Mouse (Mus musculus) left cerebral cortex, adult 8-10 months (tissue): ENCODE results near the gene Ubash3a. TPM values are rescaled to one million over a fixed set of nuclear protein-coding genes. Genes with fewer than 3 reads are reported as not detected.
A peak's percentile ranks its signal among the peaks of the same experiment; 100 is the strongest.

Source experiments
- DNase-seq, 2 experiments: peaks; one replicate each; pipeline ENCODE4 v3.0.0; 2022; ENCODE audit warnings: low spot score in 2 of 2
- total RNA-seq, 4 experiments: library from RNA; stranded (reverse); gene quantifications; 2 replicates each; pipeline ENCODE4 v1.2.4; 2022

Gene Ubash3a
- total RNA-seq = not detected

GRCm38 (mm10) chr17:31207771-31208334, at the start of gene Ubash3a:
Ubash3a (plus strand) TSS chr17:31207873.
- DNase-seq = no peak

DNA sequence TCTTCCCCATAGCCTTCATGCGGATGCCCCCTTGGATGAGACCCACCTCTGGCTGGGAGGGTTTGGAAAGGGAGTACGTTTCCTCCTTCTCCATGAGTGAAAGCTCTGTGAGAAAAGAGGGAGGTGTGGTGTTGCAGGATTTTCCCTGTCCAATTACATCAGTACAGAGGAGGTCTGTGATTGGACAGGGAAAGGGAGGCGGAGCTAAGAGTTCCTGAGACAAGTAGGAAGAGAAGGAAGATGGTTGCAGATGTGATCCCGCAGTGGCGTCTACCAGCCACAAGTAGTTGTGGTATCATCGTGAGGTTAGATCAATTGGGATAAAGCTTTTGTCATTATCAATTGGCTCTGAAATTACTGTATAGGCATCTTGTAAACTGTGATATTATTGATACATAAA, 49.8 kb upstream of the Ubash3a start:
- DNase-seq = no peak

DNA sequence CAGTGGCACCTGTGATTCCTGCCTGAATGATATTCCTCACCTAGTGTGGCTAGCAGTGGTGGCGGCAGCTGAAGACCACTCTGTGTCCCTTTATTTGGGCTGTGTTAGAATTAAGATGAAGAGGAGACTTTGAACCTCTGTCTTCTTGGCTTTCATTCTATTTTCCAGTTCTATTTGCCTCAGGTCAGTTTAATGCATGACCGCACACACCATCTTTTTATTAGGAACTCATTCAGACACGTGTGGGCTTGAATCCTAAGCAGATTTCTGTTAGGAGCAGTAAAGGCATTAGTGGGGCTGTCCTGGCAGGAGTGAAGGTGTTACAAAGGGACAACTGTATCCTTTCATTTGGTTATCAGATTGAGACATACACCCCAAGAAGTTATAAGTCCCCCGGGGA, 47.4 kb upstream of the Ubash3a start:
- DNase-seq = no peak

- DNase-seq = no peak
These were observed 45.1 kb upstream of the Ubash3a start for GRCm38 (mm10) chr17:31162607-31163006.

DNA sequence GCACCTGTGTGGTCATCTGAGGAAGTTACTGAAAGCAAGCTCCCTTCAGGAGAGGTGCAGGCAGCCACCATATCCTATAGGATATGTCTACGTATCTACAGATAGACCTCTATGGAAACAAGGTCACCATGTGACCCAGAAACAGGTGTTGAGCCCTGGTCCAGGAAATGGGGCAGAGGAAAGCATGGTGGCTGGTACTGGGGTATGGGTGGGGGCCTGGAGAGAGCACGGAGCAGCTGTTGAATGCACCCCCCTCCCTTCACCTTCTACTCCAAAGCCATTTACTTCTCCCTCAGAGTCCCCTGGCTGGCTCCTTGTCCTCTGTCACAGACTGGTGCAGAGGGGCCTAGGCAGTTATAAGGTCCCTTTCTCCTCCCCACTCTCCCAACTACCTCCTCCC, 43.9 kb upstream of the Ubash3a start:
- DNase-seq = no peak

DNA sequence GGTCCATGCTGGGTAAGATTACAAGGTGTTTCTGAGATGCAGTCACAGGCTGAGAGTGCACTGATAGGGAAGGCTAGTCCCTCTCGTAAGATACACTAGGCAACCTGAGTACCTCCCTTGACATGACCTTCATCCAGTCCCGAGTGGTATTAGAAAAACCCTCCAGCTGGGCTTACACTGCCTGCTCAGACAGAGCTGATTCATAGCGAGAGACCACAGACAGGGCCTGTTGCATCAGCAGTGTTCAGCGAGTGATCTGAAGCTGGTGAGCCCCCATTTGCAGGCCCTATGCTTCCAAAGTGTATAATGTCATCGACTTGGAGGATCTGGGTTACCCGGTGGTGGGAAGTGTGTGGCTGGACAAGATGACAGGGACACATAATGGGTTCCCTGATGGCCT, 42.5 kb upstream of the Ubash3a start, which contains the start of gene Tff1:
TSS of gene Tff1 (minus strand) at position 151 of the 400 bp plus-strand sequence.
- DNase-seq = no peak

GRCm38 (mm10) chr17:31169796-31170195, 37.9 kb upstream of the Ubash3a start:
- DNase-seq = no peak

DNA sequence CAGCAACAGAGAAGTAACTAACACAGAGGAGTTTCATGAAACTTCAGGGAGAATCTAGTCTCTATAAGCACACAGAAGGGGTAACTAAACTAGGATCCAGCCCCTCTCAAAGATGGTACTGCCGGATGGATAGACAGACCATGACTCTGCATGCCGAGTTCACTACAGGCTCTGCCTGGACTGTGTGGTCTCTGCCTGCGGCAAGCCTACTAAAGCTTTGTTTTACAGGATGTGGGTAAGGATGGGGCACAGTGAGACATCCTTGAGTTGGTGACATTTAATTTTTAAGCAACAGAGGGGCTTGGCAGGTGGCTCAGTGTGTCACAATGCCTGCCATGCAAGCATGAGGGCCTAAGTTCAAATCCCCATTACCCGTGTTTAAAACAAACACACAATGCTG, 31.4 kb upstream of the Ubash3a start:
- no peak for DNase-seq

DNA sequence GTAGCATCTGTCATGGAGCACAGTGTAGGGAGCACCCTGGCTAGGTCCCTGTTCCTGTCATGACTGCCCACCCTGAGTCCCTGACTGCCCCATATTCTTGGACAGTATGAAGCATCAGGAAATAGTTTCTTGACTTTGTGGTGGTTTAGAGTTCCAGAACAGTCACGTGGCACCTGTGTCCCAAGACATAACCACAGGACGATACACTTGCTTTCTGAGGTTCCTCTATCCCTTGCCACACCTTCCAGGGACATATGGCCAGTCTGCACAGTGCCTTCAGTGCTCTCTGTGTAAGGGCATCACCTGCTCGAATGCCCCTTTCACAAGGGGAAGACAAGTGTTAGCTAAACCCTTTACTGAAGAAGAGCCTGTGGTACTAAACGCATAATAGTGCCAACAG, 26.2 kb upstream of the Ubash3a start:
- DNase-seq = no peak

GRCm38 (mm10) chr17:31183180-31183974, 24.3 kb upstream of the Ubash3a start:
- DNase-seq = peak in 1 of 2 experiments; percentile 20

DNA sequence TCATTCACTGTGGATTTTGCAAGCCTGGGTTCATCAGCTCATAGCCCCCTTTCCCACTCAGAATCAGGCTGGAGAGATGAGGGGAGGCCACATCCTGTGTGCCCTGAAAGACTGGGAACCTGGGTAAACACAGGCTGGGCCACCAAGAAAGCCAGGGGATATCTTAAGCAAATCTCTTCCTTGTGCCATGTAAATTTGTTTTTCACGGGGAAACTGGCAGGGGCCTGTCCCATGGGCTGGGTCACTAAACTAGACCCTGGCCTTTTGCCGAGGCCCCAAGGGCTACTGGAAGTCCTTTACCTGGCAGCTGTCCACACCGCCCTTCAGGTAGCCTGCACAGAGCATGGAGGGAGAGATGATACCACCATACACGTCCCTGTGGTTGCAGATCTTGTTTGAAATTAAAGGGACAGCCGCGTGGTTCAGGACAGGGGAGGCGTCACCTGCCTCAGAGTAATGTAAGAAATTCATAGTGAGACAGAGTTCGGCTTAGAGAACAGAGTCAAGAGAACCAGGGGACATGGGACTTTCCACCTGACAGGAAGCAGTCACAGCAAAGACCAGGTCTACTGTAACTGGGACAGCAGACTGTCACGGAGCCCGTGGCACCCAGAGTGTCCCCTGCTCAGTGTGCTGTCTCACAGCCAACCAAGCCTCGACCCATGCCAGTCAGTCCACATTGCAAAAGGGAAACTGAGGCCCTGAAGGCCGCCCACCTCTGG, 23.2 kb upstream of the Ubash3a start:
- no peak for DNase-seq

DNA sequence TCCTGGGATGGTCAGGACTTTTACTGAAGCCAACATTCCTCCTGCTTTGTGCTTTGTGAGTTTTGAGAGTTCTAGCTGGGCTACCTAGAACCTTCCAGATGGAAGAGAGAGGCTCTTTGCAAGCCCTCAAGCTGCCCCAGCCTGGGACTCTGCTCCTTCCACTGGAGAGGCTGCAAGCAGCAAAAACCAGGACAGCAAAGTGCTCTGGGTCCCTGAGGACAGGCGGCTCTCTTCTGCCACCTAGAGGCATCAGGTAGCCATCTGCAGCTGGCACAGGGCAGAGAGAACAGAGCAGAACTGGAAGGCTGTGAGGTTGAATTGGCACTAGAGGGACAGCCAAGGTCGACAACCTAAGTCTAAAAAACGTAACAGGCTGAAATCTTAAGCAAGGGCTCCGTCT, 20.3 kb upstream of the Ubash3a start:
- DNase-seq = peak; percentile 27 to 43

DNA sequence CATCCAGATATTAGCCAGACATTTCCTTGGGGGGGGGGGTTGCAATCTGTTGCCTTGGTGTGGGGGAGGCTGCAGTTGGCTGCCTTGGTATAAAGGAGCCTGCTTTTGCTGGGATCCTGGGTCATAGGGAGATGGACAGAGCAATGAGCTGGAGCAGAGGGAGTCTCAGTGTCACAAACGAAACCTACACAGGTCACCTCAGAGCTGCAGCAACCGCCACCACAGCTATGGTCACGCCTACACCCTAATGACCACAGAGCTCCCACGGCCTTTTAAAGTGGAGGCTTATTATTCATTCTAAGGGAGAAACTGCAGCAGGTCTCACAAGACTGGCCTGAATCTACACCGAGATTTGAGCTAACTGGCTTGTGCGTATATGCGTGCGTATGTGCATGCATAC, 15.8 kb upstream of the Ubash3a start:
- no peak for DNase-seq

DNA sequence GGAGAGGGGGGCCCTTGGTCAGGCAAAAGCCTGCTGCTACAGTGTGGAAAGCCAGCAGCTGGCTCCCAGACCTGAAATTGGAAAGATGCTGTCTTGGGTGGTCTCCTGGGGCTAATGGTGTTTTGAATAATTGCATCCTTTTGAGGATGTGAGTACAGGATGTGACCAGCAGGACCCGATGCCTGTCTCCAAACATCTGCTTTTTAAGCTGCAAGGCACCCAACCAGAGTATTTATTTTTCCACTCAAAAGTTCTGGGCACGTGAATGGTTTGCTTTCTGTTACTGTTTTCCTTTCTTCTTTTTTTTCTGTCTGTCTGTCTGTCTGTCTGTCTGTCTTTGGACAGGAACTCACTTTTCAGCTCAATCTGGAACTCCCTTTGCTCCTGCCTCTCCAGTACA, 15.0 kb upstream of the Ubash3a start:
- DNase-seq = no peak

DNA sequence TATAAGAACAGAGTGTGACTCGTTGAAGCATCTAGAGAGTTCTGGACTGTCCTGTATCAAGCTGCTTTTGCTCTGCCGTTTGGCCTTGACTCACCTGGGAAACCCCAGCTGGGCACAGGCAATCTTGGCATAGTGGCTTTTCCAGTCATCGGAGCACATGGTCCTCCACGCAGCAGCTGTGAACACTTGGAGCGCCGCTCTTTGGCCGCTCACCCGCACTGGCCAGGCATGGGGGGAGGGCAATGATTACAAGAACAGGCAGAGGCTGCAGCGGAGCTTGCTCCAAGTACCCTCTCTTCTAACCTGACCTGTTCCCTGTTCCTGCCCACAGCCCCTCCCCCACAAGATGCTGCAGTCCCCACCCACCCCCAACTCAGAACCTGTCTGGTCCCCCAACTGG, 14.3 kb upstream of the Ubash3a start:
- no peak for DNase-seq

DNA sequence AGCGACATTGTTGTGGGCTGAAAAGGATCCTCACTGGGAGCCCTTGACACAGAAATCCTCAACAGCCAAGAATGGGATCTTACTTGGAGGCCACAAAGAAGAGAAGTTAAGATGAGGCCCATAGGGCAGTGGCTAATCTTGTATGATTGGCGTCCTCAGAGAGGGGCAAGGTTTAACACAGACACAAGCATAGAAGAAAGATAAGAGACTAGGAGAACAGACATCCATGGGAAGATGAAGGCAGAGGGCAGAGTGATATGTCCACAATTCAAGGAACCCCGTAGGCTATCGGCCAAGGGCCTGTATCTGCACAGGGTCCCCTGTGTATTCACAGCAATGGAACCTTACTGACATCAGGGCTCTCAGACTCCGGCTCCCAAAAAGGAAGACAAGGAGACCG, 12.5 kb upstream of the Ubash3a start:
- DNase-seq = no peak

- no peak for DNase-seq
These were observed 11.4 kb upstream of the Ubash3a start for GRCm38 (mm10) chr17:31196283-31196682.

DNA sequence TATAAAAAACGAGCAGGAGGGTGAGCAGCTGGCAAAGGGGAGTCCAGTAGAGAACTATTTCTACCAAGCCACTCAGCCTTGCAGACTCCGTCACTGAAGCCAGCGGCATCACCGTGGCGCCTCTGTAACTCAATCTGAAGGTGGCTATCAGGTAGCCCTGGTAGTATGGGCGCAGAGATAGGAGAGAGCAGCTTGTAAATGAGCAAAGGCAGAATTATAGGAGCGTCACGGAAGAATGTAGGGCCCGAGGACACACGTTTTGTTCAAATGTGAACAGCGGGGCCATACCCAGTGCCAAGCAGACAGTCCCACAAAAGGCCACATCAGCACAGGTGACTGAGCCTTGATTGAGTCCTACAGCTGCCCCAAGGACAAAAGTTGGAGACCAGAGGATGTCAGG, 8.8 kb upstream of the Ubash3a start, which contains the start of gene Tmprss3:
TSS of gene Tmprss3 (minus strand) at position 101 of the 400 bp plus-strand sequence.
- DNase-seq = no peak

GRCm38 (mm10) chr17:31208654-31209053, 981 bp downstream of the Ubash3a start:
- DNase-seq = no peak

DNA sequence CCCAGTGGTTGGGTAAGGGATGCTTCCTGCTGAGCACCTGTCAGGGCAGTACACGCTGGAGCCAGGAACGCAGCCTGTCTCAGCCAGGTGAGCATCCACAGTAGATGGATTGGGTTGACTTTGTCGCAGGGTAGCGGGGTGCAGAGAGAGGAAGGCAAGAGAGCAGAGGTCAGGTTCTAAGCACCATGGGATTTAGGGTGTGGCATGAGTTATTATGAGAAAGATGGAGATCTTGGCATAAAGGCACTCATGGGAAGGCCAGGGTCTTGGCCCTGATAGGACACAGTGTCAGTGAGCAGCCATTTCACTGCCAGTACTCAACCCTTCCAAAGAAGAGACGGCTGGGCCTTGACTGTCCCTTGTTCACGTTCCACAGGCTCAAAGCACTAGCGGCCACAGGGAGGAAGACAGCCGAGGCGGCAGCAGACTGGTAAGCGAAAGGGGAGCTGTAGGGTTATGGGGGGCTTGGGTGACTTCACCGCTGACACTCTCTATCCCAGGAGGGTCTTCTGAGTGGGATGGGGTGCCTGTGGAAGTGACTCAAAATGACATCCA, 1.8 kb downstream of the Ubash3a start:
- no peak for DNase-seq

DNA sequence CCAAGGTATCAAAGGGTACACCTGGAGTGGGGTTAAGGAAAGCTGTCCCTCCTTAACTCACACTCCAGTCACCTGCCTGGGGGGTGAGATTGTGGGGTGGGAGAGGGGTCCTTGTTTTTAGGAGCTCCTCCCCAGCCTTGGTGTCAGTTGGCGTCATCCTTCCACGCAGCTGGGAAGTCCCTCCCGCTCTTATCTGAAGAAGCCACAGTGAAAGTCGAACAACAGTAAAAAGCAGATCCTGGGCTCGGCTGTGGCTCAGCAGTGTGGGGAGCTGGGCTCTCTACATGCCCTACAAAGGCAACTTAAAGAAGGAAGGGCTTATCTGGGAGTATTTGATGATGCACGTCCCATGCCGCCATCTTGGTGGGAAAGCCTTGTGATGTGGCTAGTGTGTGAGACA, 2.6 kb downstream of the Ubash3a start:
- no peak for DNase-seq

- no peak for DNase-seq
These were observed 4.2 kb downstream of the Ubash3a start for GRCm38 (mm10) chr17:31211881-31212280.
